Mouse (Mus musculus) lung, postnatal 36 days (tissue): ENCODE data around the gene Tnni1.

ENCODE experiments used
- DNase-seq: peaks from one replicate; pipeline ENCODE4 v3.0.0; 2022; ENCODE audit warnings: mixed read lengths

Gene Tnni1

DNA sequence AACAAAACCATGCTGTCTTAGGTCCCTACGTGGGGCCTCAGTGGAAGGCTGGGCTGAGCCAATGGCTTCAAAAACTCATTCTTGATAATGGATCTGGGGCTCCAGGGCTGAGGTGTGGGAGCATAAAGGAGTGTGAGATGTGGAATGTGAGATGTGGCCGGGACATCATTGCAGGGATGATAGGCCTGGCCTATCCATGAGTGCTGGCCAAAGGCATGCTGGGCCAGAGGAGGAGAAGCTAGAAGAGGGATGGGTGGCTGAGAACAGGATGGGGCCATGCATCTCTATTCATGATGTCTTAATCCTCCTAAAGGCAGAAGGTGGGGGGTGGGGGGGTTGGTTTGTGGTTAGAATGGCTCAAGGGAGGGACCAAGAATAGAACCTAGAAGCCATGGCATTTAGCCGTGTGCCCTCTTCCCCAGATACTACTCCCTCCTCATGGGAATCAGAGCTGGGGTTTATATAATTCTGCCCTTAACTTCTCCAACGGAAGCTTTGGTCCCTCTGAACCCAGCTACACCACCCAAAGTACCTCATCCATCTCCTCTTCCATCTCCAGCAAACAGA lies 11.8 kb upstream of the Tnni1 start:
- DNase-seq, result no peak

DNA sequence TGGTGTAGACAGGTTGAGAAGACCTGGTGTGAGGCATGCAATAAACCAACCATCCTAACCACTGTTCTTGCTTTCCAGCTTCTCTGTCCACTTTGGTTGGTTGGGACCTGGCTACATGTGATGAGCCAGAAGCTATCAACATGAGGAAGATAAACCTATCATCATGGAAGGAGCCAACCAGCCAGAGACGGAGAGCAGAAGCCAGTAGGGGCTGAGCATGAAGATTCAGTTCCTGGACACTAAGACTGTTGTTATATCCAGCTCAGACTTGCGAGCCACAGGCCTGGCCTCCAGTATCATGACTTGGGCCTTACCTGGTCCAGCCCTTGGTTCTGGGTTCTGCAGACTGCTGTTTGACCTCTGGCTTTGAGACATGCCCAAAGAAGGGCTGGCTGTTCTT lies 10.8 kb upstream of the Tnni1 start:
- no peak for DNase-seq

DNA sequence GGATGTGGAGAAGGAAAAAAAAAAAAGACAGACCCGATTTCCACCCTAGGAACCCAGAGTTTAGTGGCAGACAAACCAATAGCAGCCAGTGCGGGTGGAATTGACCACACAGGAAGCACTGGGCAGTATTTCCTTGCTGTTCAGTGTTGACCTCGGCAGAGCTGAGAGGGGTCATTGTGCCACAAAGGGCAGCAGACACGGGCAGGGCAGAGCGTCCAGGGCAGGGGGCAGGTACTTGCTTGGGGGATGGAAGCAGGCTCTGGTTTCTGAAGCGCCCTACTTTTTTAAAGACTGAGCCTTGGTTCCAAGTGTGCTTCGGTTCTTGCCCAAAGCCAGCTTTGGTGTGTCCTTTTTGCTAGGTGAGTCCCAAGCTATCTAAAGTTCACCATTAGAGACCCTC lies 9.0 kb upstream of the Tnni1 start:
- no peak for DNase-seq

DNA sequence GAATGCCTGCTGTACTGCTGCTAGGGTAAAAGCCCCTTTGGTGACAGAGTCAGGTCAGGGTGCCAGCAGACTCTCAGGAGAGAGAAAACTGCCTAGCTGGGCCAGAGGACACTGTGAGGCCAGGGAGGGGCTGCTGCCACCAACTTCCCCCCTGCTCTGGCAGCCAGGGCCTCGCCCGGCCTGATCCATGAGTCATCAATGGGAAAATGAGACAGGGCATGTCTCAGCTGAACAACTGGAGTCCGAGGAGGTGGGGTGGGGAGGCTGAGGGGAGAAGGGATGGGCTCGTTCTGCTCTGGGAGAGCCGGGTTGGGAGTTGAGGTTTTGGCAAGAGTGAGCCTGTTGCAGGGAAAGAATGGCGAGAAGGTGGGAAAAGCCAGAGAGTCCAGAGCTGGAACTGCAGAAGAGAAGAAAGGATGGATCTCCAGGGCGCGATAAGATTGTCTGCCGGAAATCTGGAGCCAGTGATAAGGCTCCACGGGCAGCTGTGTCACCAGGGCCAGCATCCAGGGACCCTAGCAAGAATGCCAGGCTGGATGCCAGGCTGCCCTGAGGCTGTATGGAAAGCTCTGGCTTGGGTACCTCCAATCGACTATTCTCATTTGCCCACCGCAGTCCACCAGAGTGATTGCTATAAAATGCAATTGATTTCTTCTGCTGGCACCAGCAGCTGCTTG lies 8.2 kb upstream of the Tnni1 start:
- peak; percentile 75 for DNase-seq

GRCm38 (mm10) chr1:135771573-135771970 lies 7.7 kb upstream of the Tnni1 start:
- DNase-seq, result no peak

GRCm38 (mm10) chr1:135776596-135776995 lies 2.6 kb upstream of the Tnni1 start:
- no peak for DNase-seq

DNA sequence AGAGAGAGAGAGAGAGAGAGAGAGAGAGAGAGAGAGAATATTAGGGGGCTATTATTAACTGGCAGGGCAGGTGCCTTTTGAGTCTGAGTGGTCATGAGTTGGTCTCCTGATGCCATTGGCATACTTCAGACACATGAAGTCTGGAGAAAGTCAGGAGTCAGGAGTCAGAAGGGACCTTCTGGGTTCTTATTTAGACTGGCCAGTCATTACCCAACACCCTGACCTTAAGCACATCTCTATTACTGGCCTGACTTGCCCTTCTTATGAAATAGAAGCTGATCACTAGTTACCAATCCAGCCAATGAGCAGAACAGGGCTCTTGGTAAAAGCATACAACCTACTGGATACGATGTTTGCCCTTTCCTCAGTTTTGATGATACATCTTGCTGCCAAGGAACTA lies 2.2 kb upstream of the Tnni1 start:
- DNase-seq, result no peak

- no peak for DNase-seq
These were observed 1.4 kb downstream of the Tnni1 start for GRCm38 (mm10) chr1:135780649-135781048.

- DNase-seq, result peak; percentile 88
These were observed 2.0 kb downstream of the Tnni1 start for GRCm38 (mm10) chr1:135781220-135781619.

DNA sequence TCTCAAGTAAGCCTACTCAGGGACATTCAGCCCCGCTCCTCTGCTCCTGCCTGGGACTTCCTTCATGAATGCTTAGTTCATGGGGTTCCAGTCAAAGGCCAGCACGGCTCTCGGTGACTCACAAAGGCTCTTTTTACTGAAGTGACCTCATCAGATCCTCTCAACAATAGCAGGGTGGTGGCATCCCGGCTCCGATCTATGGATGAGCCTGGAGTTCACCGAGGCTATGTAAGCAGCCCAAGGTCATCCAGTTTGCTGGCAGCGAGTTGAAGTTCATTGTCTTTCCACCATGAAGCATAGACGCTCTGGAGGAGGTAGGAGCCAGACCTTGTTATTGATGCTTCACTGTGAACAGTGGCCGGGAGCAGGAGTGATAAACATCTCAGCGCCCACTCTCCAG lies 3.6 kb downstream of the Tnni1 start:
- peak; percentile 39 for DNase-seq

GRCm38 (mm10) chr1:135787799-135788198 lies 8.6 kb downstream of the Tnni1 start:
- peak; percentile 87 for DNase-seq

DNA sequence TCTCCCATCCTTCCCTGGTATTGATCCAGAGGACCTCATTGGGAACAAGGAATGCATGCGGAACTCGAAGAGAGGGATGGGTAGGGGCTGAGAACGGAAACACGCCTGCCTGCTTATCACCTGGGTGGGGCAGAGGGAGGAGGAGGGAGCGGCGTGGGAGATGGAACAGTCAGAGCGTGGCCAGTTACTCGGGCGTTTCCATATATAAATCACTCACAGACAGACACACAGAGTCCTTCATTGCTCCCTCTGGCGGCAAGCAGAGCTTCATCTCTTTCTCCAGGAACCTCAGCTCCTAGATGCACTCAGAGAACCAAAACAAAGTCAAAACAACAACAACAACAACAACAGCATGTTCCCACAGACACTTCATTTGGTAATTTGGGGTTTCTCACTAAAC lies 9.5 kb downstream of the Tnni1 start:
- peak; percentile 63 for DNase-seq

GRCm38 (mm10) chr1:135789815-135790214 lies 10.6 kb downstream of the Tnni1 start:
- DNase-seq, result peak; percentile 79

DNA sequence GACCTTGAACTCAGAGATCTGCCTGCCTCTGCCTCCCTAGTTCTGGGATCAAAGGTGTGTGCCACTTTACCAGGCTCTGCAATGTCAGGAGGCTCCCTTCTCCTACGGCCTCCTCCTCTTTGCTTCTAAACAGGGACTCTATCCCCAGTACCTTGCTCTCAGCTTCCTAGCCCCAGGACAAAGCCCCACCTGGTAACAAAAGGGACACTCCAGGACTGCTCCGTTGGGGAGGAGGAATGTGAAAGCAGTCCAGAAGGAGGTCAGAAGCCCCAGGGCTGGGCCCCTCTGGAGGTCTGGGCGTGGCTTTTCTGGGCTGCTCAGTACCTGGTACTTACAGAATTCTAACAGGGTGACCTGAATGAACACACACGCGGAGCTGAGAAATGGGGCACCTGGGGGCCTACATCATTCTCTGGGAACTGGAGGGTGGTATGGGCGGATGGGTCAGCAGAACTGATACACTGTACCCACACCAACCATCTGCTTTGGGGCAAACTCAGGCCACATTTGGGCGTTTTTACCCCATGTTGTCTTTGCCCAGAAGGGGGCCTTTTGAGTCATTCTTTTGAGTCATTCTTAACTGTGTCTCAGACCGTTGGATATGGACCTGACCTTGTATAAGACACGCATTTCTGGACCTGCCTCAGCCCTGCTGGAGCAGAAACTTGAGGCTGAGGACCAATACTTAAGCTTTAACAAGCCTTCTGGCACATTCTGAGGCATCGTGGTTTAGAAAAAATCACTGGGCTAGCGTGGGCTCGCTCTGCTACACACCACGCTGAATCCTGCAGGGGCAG lies 13.1 kb downstream of the Tnni1 start:
- no peak for DNase-seq

GRCm38 (mm10) chr1:135793370-135794215 lies 14.4 kb downstream of the Tnni1 start:
- DNase-seq, result peak; percentile 54

GRCm38 (mm10) chr1:135794216-135795134 lies 15.2 kb downstream of the Tnni1 start:
- DNase-seq, result peak; percentile 38

- no peak for DNase-seq
These were observed 19.3 kb downstream of the Tnni1 start for GRCm38 (mm10) chr1:135798492-135798891.

- no peak for DNase-seq
These were observed 19.9 kb downstream of the Tnni1 start for GRCm38 (mm10) chr1:135799109-135799627.

DNA sequence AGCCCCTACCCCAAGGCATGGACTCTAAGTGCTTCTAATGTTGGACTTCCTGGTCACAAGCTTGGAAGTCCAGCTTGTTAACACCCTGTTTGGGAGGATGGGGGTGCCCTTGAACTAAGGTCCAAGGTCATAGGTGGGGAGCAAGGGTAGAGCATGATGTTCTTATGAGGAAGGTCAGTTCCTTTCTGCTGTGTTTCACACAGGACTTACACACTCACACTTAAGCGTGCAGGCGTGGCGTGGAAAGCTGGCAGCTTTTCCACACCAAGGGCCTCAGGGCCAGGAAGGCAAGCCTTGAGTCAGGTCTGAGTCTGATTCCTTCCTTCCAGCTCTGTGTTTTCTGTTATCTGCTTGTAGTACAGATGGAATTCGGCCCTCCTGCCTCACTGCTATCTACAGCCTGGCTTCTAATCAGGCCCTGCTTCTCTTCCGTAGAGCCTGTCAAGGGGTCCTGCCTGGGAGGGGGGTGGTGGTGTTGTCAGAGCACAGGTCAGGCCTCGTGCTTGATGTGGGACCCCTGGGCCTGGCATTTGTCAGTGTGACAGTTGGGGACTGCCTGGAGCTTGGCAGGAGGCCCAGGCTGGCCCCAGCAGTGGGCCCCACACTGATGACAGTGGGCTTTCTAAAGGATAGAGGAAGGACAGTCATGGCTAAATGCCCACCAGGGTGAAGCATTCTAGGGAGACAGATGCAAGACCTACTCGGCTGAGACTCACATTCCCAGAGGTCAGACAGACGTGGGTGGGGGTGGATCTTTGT lies 21.1 kb downstream of the Tnni1 start:
- DNase-seq, result no peak

DNA sequence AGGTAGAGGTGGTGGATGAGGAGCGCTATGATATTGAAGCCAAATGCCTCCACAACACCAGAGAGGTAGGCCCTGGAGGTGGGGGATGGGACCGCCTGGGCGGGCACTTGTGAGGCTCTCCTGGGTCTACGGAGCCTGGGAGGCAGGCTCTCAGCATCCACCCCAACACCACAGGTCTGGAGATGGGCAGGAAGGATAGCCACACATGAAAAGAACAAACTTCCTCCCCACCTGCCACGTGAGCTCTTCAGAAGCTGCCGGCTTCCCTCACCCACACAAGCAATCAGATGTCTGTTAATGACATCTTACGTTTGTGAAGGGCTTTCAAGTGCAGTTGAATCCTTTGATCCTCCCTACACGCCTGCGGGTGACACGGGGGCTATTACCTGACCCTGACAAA lies 28.3 kb downstream of the Tnni1 start:
- no peak for DNase-seq

DNA sequence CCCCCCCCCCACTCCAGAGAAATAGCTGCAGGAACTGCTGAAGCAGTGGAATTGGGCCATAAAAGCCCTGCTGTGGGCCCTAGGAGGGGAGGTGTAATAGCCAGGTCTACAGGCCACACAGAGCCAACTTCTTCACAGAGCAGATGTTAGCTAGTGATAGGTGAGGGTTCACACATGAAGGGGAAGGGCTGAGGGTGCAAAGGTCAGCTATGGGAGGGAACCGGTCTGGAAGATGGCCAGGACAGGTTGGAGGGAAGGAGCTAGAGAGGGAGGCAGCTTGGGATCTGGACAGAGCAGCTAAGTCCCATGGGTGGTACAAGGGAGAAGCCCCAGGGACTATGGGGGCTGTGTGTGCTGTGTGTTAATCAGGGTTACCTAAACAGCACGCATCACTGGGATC lies 30.9 kb downstream of the Tnni1 start:
- DNase-seq, result no peak
